33 mouse cellular contexts compared by ENCODE assay signal in the genomic region with DNA sequence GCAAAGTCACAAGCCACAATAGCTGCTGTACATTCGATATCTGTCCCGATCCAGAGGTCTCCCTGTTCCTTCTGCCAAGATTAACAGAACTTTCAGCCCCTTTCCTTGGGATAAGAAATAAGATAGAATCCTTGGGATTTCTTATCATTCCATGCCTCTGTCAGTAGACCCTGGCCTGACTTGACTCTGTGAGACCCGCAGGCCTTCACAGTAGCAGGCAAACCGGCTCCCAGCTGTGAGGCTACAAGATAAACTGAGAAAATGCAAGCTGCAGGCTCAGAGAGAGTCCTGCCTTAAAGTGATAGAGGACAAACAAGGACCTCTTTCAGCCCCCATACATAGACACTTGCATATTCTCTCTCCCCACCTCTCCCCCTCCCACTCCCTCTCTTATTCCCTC. TPM values are rescaled to one million over a fixed set of nuclear protein-coding genes. Genes with fewer than 3 reads are reported as not detected.
"Had no signal": no experiment of that assay in that cellular context is flagged by ENCODE, and none has a peak within 500 bp of the region (broad histone marks: within the 10 kb centered on the region; RNA-seq: fewer than 3 reads in every experiment).

No protein-coding gene starts in this region.

- H3K4me1 ChIP-seq: heart, embryonic 10.5 days; heart, embryonic 12.5 days; heart, embryonic 15.5 days; hindbrain, embryonic 13.5 days; hindbrain, embryonic 15.5 days; kidney, embryonic 15.5 days; limb, embryonic 12.5 days had no signal

- ATAC-seq: hindbrain, postnatal 0 days had no signal

- H3K36me3 ChIP-seq: heart, embryonic 10.5 days; heart, embryonic 12.5 days; heart, embryonic 15.5 days; hindbrain, embryonic 13.5 days; hindbrain, embryonic 15.5 days; kidney, embryonic 15.5 days; limb, embryonic 12.5 days had no signal

- H3K4me3 ChIP-seq: gastrocnemius, adult 2 months; heart, adult 2 months; heart, embryonic 10.5 days; heart, embryonic 12.5 days; heart, embryonic 15.5 days; hindbrain, embryonic 13.5 days; hindbrain, embryonic 15.5 days; kidney, embryonic 15.5 days; limb, embryonic 12.5 days had no signal

- H3K27ac ChIP-seq: gastrocnemius, adult 2 months; heart, adult 2 months; heart, embryonic 10.5 days; heart, embryonic 15.5 days; hindbrain, embryonic 13.5 days; hindbrain, embryonic 15.5 days; hindbrain, postnatal 0 days; kidney, embryonic 15.5 days; kidney, postnatal 0 days; limb, embryonic 12.5 days had no signal

- H3K9ac ChIP-seq: heart, embryonic 12.5 days; heart, embryonic 15.5 days; hindbrain, embryonic 13.5 days; hindbrain, embryonic 15.5 days; kidney, embryonic 15.5 days; limb, embryonic 12.5 days had no signal

- DNase-seq: gastrocnemius, adult 2 months; gastrocnemius, postnatal 10 days; gastrocnemius, postnatal 25 days; heart, adult 11 months; heart, adult 2 months; heart, postnatal 14 days; heart, postnatal 36 days; kidney, adult 11 months; kidney, adult 2 months; kidney, adult 9 months; kidney, postnatal 14 days; kidney, postnatal 36 days; layer of hippocampus, adult 9-11 months; layer of hippocampus, postnatal 36 days; left cerebral cortex, postnatal 4 days; liver had no signal

- H3K27me3 ChIP-seq: heart, embryonic 12.5 days; heart, embryonic 15.5 days; hindbrain, embryonic 13.5 days; hindbrain, embryonic 15.5 days; kidney, embryonic 15.5 days; limb, embryonic 12.5 days had no signal

- H3K9me3 ChIP-seq: heart, embryonic 10.5 days; heart, embryonic 12.5 days; heart, embryonic 15.5 days; hindbrain, embryonic 13.5 days; hindbrain, embryonic 15.5 days; kidney, embryonic 15.5 days; limb, embryonic 12.5 days had no signal

- H3K4me2 ChIP-seq: heart, embryonic 12.5 days; heart, embryonic 15.5 days; hindbrain, embryonic 13.5 days; hindbrain, embryonic 15.5 days; kidney, embryonic 15.5 days; limb, embryonic 12.5 days; liver, embryonic 11.5 days had no signal

RNA-seq across cellular contexts. Expression of a gene that starts 24.9 kb away (rescaled TPM):
- total RNA-seq: hematopoietic stem cell, adult 5-6 weeks; layer of hippocampus, adult 18-20 months; layer of hippocampus, adult 8-10 months; layer of hippocampus, postnatal 36 days; left cerebral cortex, adult 18-20 months; left cerebral cortex, adult 8-10 months; left cerebral cortex, postnatal 25 days had no signal
- polyA plus RNA-seq: hindbrain, embryonic 11.5 days; liver, embryonic 11.5 days had no signal

RNA-seq across cellular contexts. Expression of a gene that starts 54.7 kb away (rescaled TPM):
- total RNA-seq: gastrocnemius, adult 2 months; gastrocnemius, postnatal 25 days; heart, adult 2 months; heart, postnatal 14 days; heart, postnatal 36 days had no signal
- polyA plus RNA-seq: hindbrain, embryonic 11.5 days; liver, embryonic 11.5 days had no signal
